ENCODE assay signal across 7 mouse cellular contexts in the genomic region with DNA sequence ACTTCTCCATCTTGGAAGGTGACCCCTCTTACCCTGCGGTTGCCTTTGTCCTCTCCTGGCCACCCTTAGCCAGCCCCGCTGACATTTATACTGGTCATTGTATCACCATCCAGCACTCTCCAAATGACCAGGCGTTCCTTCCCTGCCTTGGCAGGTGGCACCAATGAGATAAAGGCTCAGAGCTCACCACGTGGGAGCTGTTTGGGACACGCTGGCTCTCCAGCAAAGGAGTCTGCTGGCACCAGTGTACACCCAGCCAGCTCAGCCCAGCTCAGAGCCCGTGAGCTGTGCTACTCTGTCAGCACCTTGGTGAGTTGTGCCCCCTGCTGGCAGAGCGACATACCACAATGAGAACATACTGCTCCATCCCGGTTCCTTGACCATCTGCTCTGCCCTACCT. TPM values are rescaled to one million over a fixed set of nuclear protein-coding genes. Genes with fewer than 3 reads are reported as not detected.
DNase-seq lines count a peak whose midpoint lies in the region; ATAC-seq and TF ChIP-seq lines count a peak whose summit lies in the region.

Gene Adprhl1, minus strand, starts transcription at position 144 of the 400 bp plus-strand sequence.

- H3K36me3 ChIP-seq in intestine, postnatal 0 days (ENCODE audit: control insufficient read depth, insufficient read depth) = peaks cover 35% of the 10 kb centered on the region; the same call in 1 of the 2 replicates
- peaks cover 35% of the 10 kb centered on the region for H3K36me3 ChIP-seq in midbrain, embryonic 12.5 days
- peaks cover 24% of the 10 kb centered on the region for H3K36me3 ChIP-seq in small intestine, adult 2 months (ENCODE audit: control insufficient read depth, insufficient read depth, low read length)

- peaks cover 8% of the 10 kb centered on the region; the same call in 1 of the 2 replicates for H3K4me1 ChIP-seq in intestine, postnatal 0 days (replicated peaks; ENCODE audit: control insufficient read depth, insufficient read depth, low read length)
- H3K4me1 ChIP-seq in midbrain, embryonic 12.5 days = no peaks in the 10 kb centered on the region
- H3K4me1 ChIP-seq in small intestine, adult 2 months (ENCODE audit: control insufficient read depth, insufficient read depth, insufficient read length, low read length) = peaks cover 9% of the 10 kb centered on the region; the same call in 1 of the 2 replicates

- H3K4me2 ChIP-seq in intestine, postnatal 0 days (replicated peaks; ENCODE audit: low read depth) = no peak within 1 kb of the TSS
- H3K4me2 ChIP-seq in midbrain, embryonic 12.5 days (replicated peaks) = no peak within 1 kb of the TSS

- peak; percentile 93 for TF ChIP-seq CTCF in intestine, postnatal 0 days (IDR thresholded peaks at IDR 0.05; ENCODE audit: low read depth)
- peak; percentile 73 for TF ChIP-seq CTCF in small intestine, adult 2 months (IDR thresholded peaks at IDR 0.05; ENCODE audit: extremely low read depth, insufficient read length, insufficient replicate concordance, low read depth, low read length)

- no peak for TF ChIP-seq POLR2A in small intestine, adult 2 months (IDR thresholded peaks at IDR 0.05; ENCODE audit: low read depth, low read length)

- H3K4me3 ChIP-seq in intestine, postnatal 0 days (ENCODE audit: low read depth, low read length) = no peak within 1 kb of the TSS
- H3K4me3 ChIP-seq in midbrain, embryonic 12.5 days = no peak within 1 kb of the TSS
- no peak within 1 kb of the TSS for H3K4me3 ChIP-seq in small intestine, adult 2 months (ENCODE audit: low read depth, low read length)

- 31% methylated on average over 8 of the region's 8 CpGs for WGBS in intestine, postnatal 0 days
- 47% methylated on average over 8 of the region's 8 CpGs for WGBS in midbrain, embryonic 12.5 days
- WGBS in small intestine, adult 2 months = 21% methylated on average over 8 of the region's 8 CpGs

- ATAC-seq in intestine, postnatal 0 days = peak; percentile 64
- peak; percentile 58; the same call in 1 of the 2 replicates for ATAC-seq in midbrain, embryonic 12.5 days (ENCODE audit: low FRiP score, low read depth)

- H3K9ac ChIP-seq in intestine, postnatal 0 days (ENCODE audit: low read depth, low read length) = no peak within 1 kb of the TSS
- no peak within 1 kb of the TSS for H3K9ac ChIP-seq in midbrain, embryonic 12.5 days (replicated peaks)

- peak; percentile 52 for DNase-seq in adrenal gland, adult 8-10 months
- peak; percentile 78 for DNase-seq in embryo, embryonic 11 days
- DNase-seq in gastrocnemius, postnatal 36 days = peak; percentile 67 to 71
- DNase-seq in left cerebral cortex, postnatal 36 days (ENCODE audit: low spot score in 2 of 2) = peak; percentile 68 to 77

- H3K27me3 ChIP-seq in intestine, postnatal 0 days (replicated peaks; ENCODE audit: control insufficient read depth, insufficient read depth, low read length) = no peaks in the 10 kb centered on the region
- no peaks in the 10 kb centered on the region for H3K27me3 ChIP-seq in midbrain, embryonic 12.5 days
- H3K27me3 ChIP-seq in small intestine, adult 2 months (ENCODE audit: control insufficient read depth, insufficient read depth, low read length) = no peaks in the 10 kb centered on the region

- H3K27ac ChIP-seq in intestine, postnatal 0 days (ENCODE audit: low read depth, low read length) = no peak within 1 kb of the TSS
- H3K27ac ChIP-seq in midbrain, embryonic 12.5 days (replicated peaks) = no peak within 1 kb of the TSS
- H3K27ac ChIP-seq in small intestine, adult 2 months (ENCODE audit: insufficient read depth, low read depth, low read length) = no peak within 1 kb of the TSS

- no peaks in the 10 kb centered on the region for H3K9me3 ChIP-seq in intestine, postnatal 0 days (ENCODE audit: control insufficient read depth)
- no peaks in the 10 kb centered on the region for H3K9me3 ChIP-seq in midbrain, embryonic 12.5 days

- intact Hi-C loops in gastrocnemius, postnatal 36 days (cut with DNase I) = loop anchor here (2.0 kb wide), 1 partner anchor 39 kb away; no protein-coding TSS in a partner anchor
- intact Hi-C loops in left cerebral cortex, postnatal 36 days (cut with DNase I) = no loop called here

RNA-seq across cellular contexts. Expression of gene Adprhl1, which starts in this region (rescaled TPM):
- 1 to 10 TPM in 3 of 4 experiments, under 1 TPM in 1; 0.34 to 3.9 (median 1.6) TPM for total RNA-seq in adrenal gland, adult 8-10 months (2022)
- 10 to 100 TPM; 47.4 to 71.2 TPM for total RNA-seq in gastrocnemius, postnatal 36 days (2021)
- polyA plus RNA-seq in intestine, postnatal 0 days (2015; fragmentation: Nextera tagmentation; extraction: Ambion mirVana) = 0.48 TPM in 1 of 2 replicates, not detected in the other
- total RNA-seq in left cerebral cortex, postnatal 36 days (2021) = 1 to 10 TPM; 1.2 to 1.4 TPM
- 0.28 TPM in 1 of 2 replicates, not detected in the other for polyA plus RNA-seq in midbrain, embryonic 12.5 days (2016; fragmentation: Nextera tagmentation; extraction: Ambion mirVana)
- polyA plus RNA-seq in small intestine, adult 2 months (2012; rRNA removed) = not detected in 2 replicates

Comparison
In these comparisons a context has a peak if more than half of its experiments do, and no peak if none do; other contexts are left out.
1. RNA of gene Adprhl1 (total RNA-seq): 47.4 to 71.2 TPM in gastrocnemius, postnatal 36 days; 0.34 to 3.9 TPM in adrenal gland, adult 8-10 months and 1.2 to 1.4 TPM in left cerebral cortex, postnatal 36 days; every median in the first group is over 4 times any median in the second.
2. Peak in ATAC-seq in intestine, postnatal 0 days; RNA of the gene not detected or under 1 TPM.
3. Peak in ATAC-seq in midbrain, embryonic 12.5 days; RNA of the gene not detected or under 1 TPM.
4. Peak in every context shown above with its lines, with median percentiles within 50 percentile points of each other: DNase-seq.